Mouse (Mus musculus): ENCODE data around the gene Gm13090. TPM values are rescaled to one million over a fixed set of nuclear protein-coding genes. Genes with fewer than 3 reads are reported as not detected.

Gm13090 gene
- total and polyA plus RNA-seq, 3 experiments, result not detected

DNA sequence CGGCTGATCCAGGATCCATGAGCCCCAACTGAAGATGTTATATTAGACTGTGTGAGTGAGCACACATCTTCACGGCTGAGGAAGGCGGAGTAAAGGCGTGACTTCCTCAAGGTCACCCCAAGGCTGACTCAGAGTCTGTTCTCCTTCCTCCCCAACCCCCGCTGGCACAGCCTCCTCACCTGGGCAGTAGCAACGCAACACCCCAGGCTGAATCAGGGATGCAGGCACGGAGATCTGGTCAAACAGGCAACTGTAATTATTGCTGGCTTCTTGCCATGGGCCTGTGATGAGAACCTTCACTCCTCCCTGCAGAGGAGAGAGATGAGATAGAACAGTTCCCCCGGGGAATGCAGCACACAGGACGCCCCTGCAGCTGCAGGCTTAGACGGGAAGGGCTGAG is 48.8 kb downstream of the Gm13090 start:
- peak; percentile 48 for DNase-seq

GRCm38 (mm10) chr4:151138586-151138985 is 49.2 kb downstream of the Gm13090 start:
- no peak for DNase-seq

GRCm38 (mm10) chr4:151139053-151139840 is 49.9 kb downstream of the Gm13090 start:
- DNase-seq, result peak; percentile 80

GRCm38 (mm10) chr4:151140368-151140982 is 51.1 kb downstream of the Gm13090 start:
- no peak for DNase-seq

Other genes starting within 250 kb of the Gm13090 start
- gene Errfi1, start 235.7 kb upstream of the Gm13090 start, total RNA-seq (2021), result 10 to 100 TPM; 41.7 to 49.8 TPM
- gene Errfi1, start 235.7 kb upstream of the Gm13090 start, polyA plus RNA-seq (2012; rRNA removed), result 12.1 and 12.6 TPM in 2 replicates
- gene Park7, start 175.1 kb upstream of the Gm13090 start, total RNA-seq (2021), result 100 to 1,000 TPM; 274 to 292 TPM
- 73.0 and 78.6 TPM in 2 replicates for gene Park7, start 175.1 kb upstream of the Gm13090 start, polyA plus RNA-seq (2012; rRNA removed)
- gene Tnfrsf9, start 175.0 kb upstream of the Gm13090 start, total RNA-seq (2021), result under 1 TPM in 1 of 2 experiments, not detected in 1; 0.45 TPM
- 0.10 TPM in 1 of 2 replicates, not detected in the other for gene Tnfrsf9, start 175.0 kb upstream of the Gm13090 start, polyA plus RNA-seq (2012; rRNA removed)
- gene Uts2, start 92.5 kb upstream of the Gm13090 start, total RNA-seq (2021), result not detected
- not detected in 2 replicates for gene Uts2, start 92.5 kb upstream of the Gm13090 start, polyA plus RNA-seq (2012; rRNA removed)
- 10 to 100 TPM in 1 of 2 experiments, 1 to 10 TPM in 1; 5.0 to 15.2 TPM for gene Per3, start 44.9 kb upstream of the Gm13090 start, total RNA-seq (2021)
- 13.6 and 22.6 TPM in 2 replicates for gene Per3, start 44.9 kb upstream of the Gm13090 start, polyA plus RNA-seq (2012; rRNA removed)
- 10 to 100 TPM; 63.6 to 67.0 TPM for gene Vamp3, start 31.6 kb upstream of the Gm13090 start, total RNA-seq (2021)
- gene Vamp3, start 31.6 kb upstream of the Gm13090 start, polyA plus RNA-seq (2012; rRNA removed), result 11.4 and 12.7 TPM in 2 replicates

All from adrenal gland, adult 2 months (tissue).